Mouse (Mus musculus) cortical plate, adult 2 months (tissue): ENCODE measurements around the gene Olfr1396.

Source experiments
- CTCF ChIP-seq: fragments of 200-500 bp; IDR thresholded peaks from 2 replicates; pipeline ENCODE4 v1.5.1; 2011; ENCODE audit warnings: mild to moderate bottlenecking, control low read depth, low read length; ENCODE audit not compliant: insufficient read depth; ENCODE audit errors: extremely low read depth
- POLR2A ChIP-seq: fragments of 200-500 bp; IDR thresholded peaks from 2 replicates; pipeline ENCODE4 v1.6.1; 2011; ENCODE audit warnings: mild to moderate bottlenecking, low read length, control low read depth; ENCODE audit not compliant: insufficient read depth; ENCODE audit errors: extremely low read depth

DNA sequence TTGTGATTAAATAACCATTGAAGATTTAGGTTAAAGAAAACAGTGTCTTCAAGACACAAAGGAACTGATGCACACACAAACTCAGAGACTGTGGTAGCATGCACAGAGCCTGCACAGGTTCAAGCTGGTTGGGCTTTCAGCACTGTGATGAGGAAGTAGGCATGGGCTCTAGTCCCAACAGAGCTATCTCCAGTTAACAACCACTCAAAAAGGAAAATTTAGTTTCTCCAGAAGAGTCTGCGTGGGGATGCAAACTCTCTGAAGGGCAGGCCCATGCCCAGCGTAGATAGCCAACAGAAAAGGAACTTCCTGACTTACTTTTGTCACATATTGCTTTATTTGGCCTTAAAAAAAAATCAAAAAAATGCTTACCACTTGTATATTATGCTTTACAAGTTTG lies 21.9 kb downstream of the Olfr1396 start:
- TF ChIP-seq CTCF (no peak), POLR2A (no peak)
